Mouse (Mus musculus) G1E (cell line): ENCODE results near the gene Gm42957.

ENCODE experiments used
- CTCF ChIP-seq: IDR thresholded peaks from 2 replicates; pipeline ENCODE4 v1.5.1; 2012; ENCODE audit warnings: low read depth, low read length, inconsistent platforms, mixed read lengths
- GATA1 ChIP-seq: IDR thresholded peaks from 2 replicates; pipeline ENCODE4 v1.6.1; 2012; ENCODE audit warnings: borderline replicate concordance, low read length, inconsistent platforms, mixed read lengths
- TAL1 ChIP-seq: conservative IDR thresholded peaks from 2 replicates; pipeline ENCODE4 v1.6.1; 2012; ENCODE audit warnings: low read depth, low read length, inconsistent platforms, mixed read lengths

GRCm38 (mm10) chr3:96671519-96671918 lies 36.2 kb downstream of the Gm42957 start:
- TF ChIP-seq CTCF (no peak), GATA1 (no peak), TAL1 (no peak)
